Mouse (Mus musculus) layer of hippocampus, adult 18-20 months (tissue): ENCODE results near the gene Olfr342. TPM values are rescaled to one million over a fixed set of nuclear protein-coding genes. Genes with fewer than 3 reads are reported as not detected.

Experiments used
- DNase-seq, 2 experiments: peaks; one replicate each; pipeline ENCODE4 v3.0.0; 2022; ENCODE audit warnings: low spot score in 2 of 2
- long read RNA-seq: library from polyadenylated mRNA; stranded (forward); transcript quantifications from one replicate; pipeline ENCODE4 v2.0.0, GENCODE M21; 2021
- total RNA-seq, 2 experiments: library from RNA; stranded (reverse); gene quantifications; 2 replicates each; pipeline ENCODE4 v1.2.3; 2021

The Olfr342 gene
- total RNA-seq = not detected
- long read RNA-seq = 0 reads

- no peak for DNase-seq
Observed at GRCm38 (mm10) chr2:36524698-36525097, at the start of gene Olfr342. TSS of gene Olfr342 (plus strand) at chr2:36524998.

GRCm38 (mm10) chr2:36482368-36482767 lies 42.4 kb upstream of the Olfr342 start, which contains the start of gene Olfr341:
TSS of gene Olfr341 (minus strand) at chr2:36482468.
- DNase-seq = no peak

- DNase-seq = no peak
Observed at GRCm38 (mm10) chr2:36565156-36565555, 40.4 kb downstream of the Olfr342 start.

- DNase-seq = no peak
Observed at GRCm38 (mm10) chr2:36566362-36566761, 41.6 kb downstream of the Olfr342 start, which contains the start of gene Olfr344. TSS of gene Olfr344 (plus strand) at chr2:36566662.

GRCm38 (mm10) chr2:36567022-36567421 lies 42.2 kb downstream of the Olfr342 start:
- DNase-seq = peak in 1 of 2 experiments; percentile 4

- DNase-seq = no peak
Observed at GRCm38 (mm10) chr2:36567845-36568244, 43.0 kb downstream of the Olfr342 start.

Other genes with a start within 250 kb of the Olfr342 start
- gene Olfr338, start 151.5 kb upstream of the Olfr342 start, total RNA-seq = not detected
- not detected for gene Olfr339, start 106.1 kb upstream of the Olfr342 start, total RNA-seq
- gene Olfr340, start 72.4 kb upstream of the Olfr342 start, total RNA-seq = not detected
- not detected for gene Olfr341, start 42.5 kb upstream of the Olfr342 start, total RNA-seq
- not detected for gene Olfr344, start 41.7 kb downstream of the Olfr342 start, total RNA-seq
- not detected for gene Olfr345, start 115.0 kb downstream of the Olfr342 start, total RNA-seq
- not detected for gene Olfr346, start 160.8 kb downstream of the Olfr342 start, total RNA-seq
- not detected for gene Olfr347, start 206.9 kb downstream of the Olfr342 start, total RNA-seq